Mouse (Mus musculus): ENCODE results near the gene Lbx2. TPM values are rescaled to one million over a fixed set of nuclear protein-coding genes. Genes with fewer than 3 reads are reported as not detected.

Gene Lbx2
- polyA plus RNA-seq, 2 experiments: 0.52 to 0.54 TPM

DNA sequence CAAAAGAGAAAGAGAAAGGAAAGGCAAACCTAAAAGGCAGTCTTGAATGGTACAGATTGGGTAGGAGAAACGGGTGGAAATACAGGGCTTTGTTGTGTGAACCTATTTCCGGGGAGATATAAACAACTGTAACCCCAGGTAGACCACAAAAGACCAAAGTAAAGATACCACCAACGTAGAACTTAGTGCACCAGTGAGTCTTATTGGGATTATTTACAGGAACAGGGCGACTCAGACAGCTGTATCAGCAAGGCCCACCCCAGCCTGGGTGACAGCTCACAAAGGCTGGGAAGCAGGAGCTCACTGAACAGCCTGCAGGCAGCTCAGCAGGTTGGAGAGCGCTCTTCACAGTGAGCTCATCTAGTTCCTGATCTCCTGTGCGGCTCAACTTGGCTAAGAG, 9.8 kb downstream of the Lbx2 start:
- no peak for ATAC-seq (ENCODE audit: low FRiP score, low read depth)
- no peak overlapping the region for H3K9ac ChIP-seq (ENCODE audit: low read depth, low read length, severe bottlenecking)
- TF ChIP-seq POLR2A (IDR thresholded peaks at IDR 0.05; ENCODE audit: borderline replicate concordance, extremely low read depth, insufficient read depth, insufficient read length): no peak
- no peaks in the 10 kb centered on the region for H3K27me3 ChIP-seq (ENCODE audit: control insufficient read depth, insufficient read depth, low read length)
- DNase-seq (ENCODE audit: low spot score): no peak
- no peak overlapping the region for H3K27ac ChIP-seq (replicated peaks; ENCODE audit: low read depth, low read length)
- 44% methylated on average over 6 of the region's 6 CpGs for whole genome bisulfite sequencing
- H3K4me1 ChIP-seq (ENCODE audit: control insufficient read depth, insufficient read depth, low read length): no peaks in the 10 kb centered on the region
- no peaks in the 10 kb centered on the region for H3K36me3 ChIP-seq (ENCODE audit: control insufficient read depth, insufficient read depth, low read length)
- H3K9me3 ChIP-seq (ENCODE audit: control insufficient read depth, low read length): no peaks in the 10 kb centered on the region
- no peak overlapping the region for H3K4me3 ChIP-seq (replicated peaks; ENCODE audit: low read length)
- no peak overlapping the region for H3K4me2 ChIP-seq (replicated peaks; ENCODE audit: low read depth, low read length, severe bottlenecking)

DNA sequence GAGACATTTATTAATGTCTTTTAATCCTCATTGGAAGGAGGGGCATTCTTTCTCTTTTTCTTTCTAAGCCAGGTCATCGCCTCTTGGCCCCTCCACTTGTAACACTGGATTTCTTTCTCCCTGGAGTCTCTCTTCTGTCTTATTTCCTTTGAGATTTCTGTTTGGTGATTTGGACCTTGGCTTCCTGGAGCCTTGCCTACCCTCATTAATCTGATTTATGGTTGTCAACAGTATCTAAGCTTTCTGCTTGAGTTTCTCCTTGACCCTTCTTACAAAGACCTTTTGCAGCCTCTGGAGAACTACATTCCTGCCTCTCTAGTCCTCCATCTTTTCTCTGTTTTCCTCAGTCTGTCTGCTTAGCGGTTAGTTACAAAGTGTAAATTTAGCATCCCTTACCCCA, 12.2 kb downstream of the Lbx2 start:
- H3K9ac ChIP-seq (ENCODE audit: low read depth, low read length, severe bottlenecking): no peak overlapping the region
- no peak for DNase-seq (ENCODE audit: low spot score)

GRCm38 (mm10) chr6:83101316-83101687, 15.1 kb downstream of the Lbx2 start, which contains the start of the genes Ccdc142 and Gm42688:
TSS of gene Ccdc142 (plus strand) at chr6:83101601.
TSS of gene Gm42688 (plus strand) at chr6:83101617.
- H3K9me3 ChIP-seq (ENCODE audit: control insufficient read depth, low read length): no peaks in the 10 kb centered on the region
- H3K4me2 ChIP-seq (replicated peaks; ENCODE audit: low read depth, low read length, severe bottlenecking): peak within 1 kb of the TSS; percentile 98
- no peaks in the 10 kb centered on the region for H3K27me3 ChIP-seq (ENCODE audit: control insufficient read depth, insufficient read depth, low read length)
- no peaks in the 10 kb centered on the region for H3K36me3 ChIP-seq (ENCODE audit: control insufficient read depth, insufficient read depth, low read length)
- peak within 1 kb of the TSS; percentile 76 for H3K4me3 ChIP-seq (replicated peaks; ENCODE audit: low read length)
- ATAC-seq (ENCODE audit: low FRiP score, low read depth) (peak; percentile 91), DNase-seq (ENCODE audit: low spot score) (peak; percentile 90)
- peaks cover 12% of the 10 kb centered on the region for H3K4me1 ChIP-seq (ENCODE audit: control insufficient read depth, insufficient read depth, low read length)
- H3K9ac ChIP-seq (ENCODE audit: low read depth, low read length, severe bottlenecking): peak within 1 kb of the TSS; percentile 76
- peak; percentile 68; the same call in 1 of the 2 replicates for TF ChIP-seq POLR2A (IDR thresholded peaks at IDR 0.05; ENCODE audit: borderline replicate concordance, extremely low read depth, insufficient read depth, insufficient read length)
- H3K27ac ChIP-seq (replicated peaks; ENCODE audit: low read depth, low read length): peak within 1 kb of the TSS; percentile 77
- WGBS: 3% methylated on average over 25 of the region's 25 CpGs

More for the DNA sequence above, 12.2 kb downstream of the Lbx2 start:
- Histone ChIP-seq H3K27ac (replicated peaks; ENCODE audit: low read depth, low read length) (no peak overlapping the region), H3K9me3 (ENCODE audit: control insufficient read depth, low read length) (no peaks in the 10 kb centered on the region), H3K27me3 (ENCODE audit: control insufficient read depth, insufficient read depth, low read length) (no peaks in the 10 kb centered on the region), H3K4me3 (replicated peaks; ENCODE audit: low read length) (no peak overlapping the region), H3K4me2 (replicated peaks; ENCODE audit: low read depth, low read length, severe bottlenecking) (no peak overlapping the region), H3K36me3 (ENCODE audit: control insufficient read depth, insufficient read depth, low read length) (no peaks in the 10 kb centered on the region), H3K4me1 (ENCODE audit: control insufficient read depth, insufficient read depth, low read length) (peaks cover 11% of the 10 kb centered on the region)
- no peak for TF ChIP-seq POLR2A (IDR thresholded peaks at IDR 0.05; ENCODE audit: borderline replicate concordance, extremely low read depth, insufficient read depth, insufficient read length)
- 68% methylated on average over 2 of the region's 2 CpGs for WGBS
- no peak for ATAC-seq (ENCODE audit: low FRiP score, low read depth)

GRCm38 (mm10) chr6:83101688-83102556, 15.8 kb downstream of the Lbx2 start:
- H3K27ac ChIP-seq (replicated peaks; ENCODE audit: low read depth, low read length): peak overlapping the region; percentile 77
- peak; percentile 51 for DNase-seq (ENCODE audit: low spot score)
- peaks cover 12% of the 10 kb centered on the region for H3K4me1 ChIP-seq (ENCODE audit: control insufficient read depth, insufficient read depth, low read length)
- H3K36me3 ChIP-seq (ENCODE audit: control insufficient read depth, insufficient read depth, low read length): no peaks in the 10 kb centered on the region
- peak overlapping the region; percentile 76 for H3K9ac ChIP-seq (ENCODE audit: low read depth, low read length, severe bottlenecking)
- peak overlapping the region; percentile 76 for H3K4me3 ChIP-seq (replicated peaks; ENCODE audit: low read length)
- H3K27me3 ChIP-seq (ENCODE audit: control insufficient read depth, insufficient read depth, low read length): no peaks in the 10 kb centered on the region
- ATAC-seq (ENCODE audit: low FRiP score, low read depth): peak; percentile 78
- under 1% methylated on average over 58 of the region's 74 CpGs for whole genome bisulfite sequencing
- no peaks in the 10 kb centered on the region for H3K9me3 ChIP-seq (ENCODE audit: control insufficient read depth, low read length)
- H3K4me2 ChIP-seq (replicated peaks; ENCODE audit: low read depth, low read length, severe bottlenecking): peak overlapping the region; percentile 98
- TF ChIP-seq POLR2A (IDR thresholded peaks at IDR 0.05; ENCODE audit: borderline replicate concordance, extremely low read depth, insufficient read depth, insufficient read length): no peak

DNA sequence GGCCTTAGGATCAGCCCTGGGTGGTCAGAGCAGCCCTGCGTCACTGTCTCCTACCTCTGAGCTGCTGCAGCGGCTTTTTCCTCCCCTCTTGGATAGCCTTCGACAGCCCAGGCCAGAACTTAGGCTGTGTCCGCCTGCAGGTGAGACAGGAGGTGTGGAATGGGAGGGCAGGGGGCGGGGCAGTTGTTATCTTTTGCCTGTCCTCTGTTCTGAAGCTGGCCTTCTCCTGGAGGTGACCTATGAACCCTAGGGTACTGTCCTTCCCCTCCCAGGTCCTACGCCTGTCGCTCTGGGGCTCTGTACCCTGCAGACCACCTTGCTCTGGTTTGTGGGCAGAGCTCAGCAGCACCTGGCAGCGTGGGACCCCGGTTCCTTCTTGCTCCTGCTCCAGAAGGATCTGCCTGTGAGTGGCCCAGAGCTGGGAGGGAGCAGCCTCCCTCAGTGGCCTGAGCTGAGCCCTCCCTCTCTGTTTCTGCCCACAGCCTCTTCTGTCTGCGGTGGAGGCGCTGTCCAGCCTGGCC, 17.0 kb downstream of the Lbx2 start:
- Histone ChIP-seq H3K36me3 (ENCODE audit: control insufficient read depth, insufficient read depth, low read length) (peaks cover 6% of the 10 kb centered on the region; the same call in 1 of the 2 replicates), H3K4me3 (replicated peaks; ENCODE audit: low read length) (peak overlapping the region; percentile 76; the same call in 1 of the 2 replicates), H3K4me1 (ENCODE audit: control insufficient read depth, insufficient read depth, low read length) (peaks cover 16% of the 10 kb centered on the region), H3K9ac (ENCODE audit: low read depth, low read length, severe bottlenecking) (peak overlapping the region; percentile 76), H3K27ac (replicated peaks; ENCODE audit: low read depth, low read length) (no peak overlapping the region), H3K9me3 (ENCODE audit: control insufficient read depth, low read length) (no peaks in the 10 kb centered on the region), H3K27me3 (ENCODE audit: control insufficient read depth, insufficient read depth, low read length) (no peaks in the 10 kb centered on the region), H3K4me2 (replicated peaks; ENCODE audit: low read depth, low read length, severe bottlenecking) (peak overlapping the region; percentile 98)
- ATAC-seq (ENCODE audit: low FRiP score, low read depth) (no peak), DNase-seq (ENCODE audit: low spot score) (no peak)
- 52% methylated on average over 11 of the region's 11 CpGs for WGBS
- TF ChIP-seq POLR2A (IDR thresholded peaks at IDR 0.05; ENCODE audit: borderline replicate concordance, extremely low read depth, insufficient read depth, insufficient read length): no peak

All from limb, embryonic 14.5 days (tissue).